Mouse (Mus musculus) forebrain, postnatal 0 days (tissue): ENCODE results near the gene Mymx. TPM values are rescaled to one million over a fixed set of nuclear protein-coding genes. Genes with fewer than 3 reads are reported as not detected.

ENCODE experiments used
- ATAC-seq: fragments of 200-750 bp; cut with Nextera tagmentation; 2 replicates; pipeline ENCODE4 v1.8.0; 2017; ENCODE audit warnings: mild to moderate bottlenecking, moderate library complexity
- DNase-seq: peaks from one replicate; pipeline ENCODE4 v3.0.0-alpha.2; 2015
- H3K27ac ChIP-seq: fragments of 300-500 bp; sonication (generic); 2 replicates; pipeline ENCODE4 v1.5.1; 2014; ENCODE audit warnings: low read depth, mild to moderate bottlenecking, antibody characterized with exemption, low read length, moderate library complexity, mixed read lengths
- H3K27me3 ChIP-seq: fragments of 300-500 bp; sonication (generic); 2 replicates; pipeline ENCODE4 v1.6.1; 2014; ENCODE audit warnings: mild to moderate bottlenecking, low read length, mixed read lengths; ENCODE audit not compliant: insufficient read depth
- H3K36me3 ChIP-seq: fragments of 300-500 bp; sonication (generic); 2 replicates; pipeline ENCODE4 v1.6.1; 2014; ENCODE audit warnings: mild to moderate bottlenecking, moderate library complexity; ENCODE audit not compliant: insufficient read depth
- H3K4me1 ChIP-seq: fragments of 300-500 bp; sonication (generic); 2 replicates; pipeline ENCODE4 v1.6.1; 2014; ENCODE audit warnings: antibody characterized with exemption; ENCODE audit not compliant: insufficient read depth
- H3K4me2 ChIP-seq: fragments of 300-500 bp; sonication (generic); 2 replicates; pipeline ENCODE4 v1.6.1; 2014; ENCODE audit warnings: low read depth, mild to moderate bottlenecking, moderate library complexity
- H3K4me3 ChIP-seq: fragments of 300-500 bp; sonication (generic); 2 replicates; pipeline ENCODE4 v1.5.1; 2014; ENCODE audit warnings: low read depth, low read length, mixed read lengths
- H3K9ac ChIP-seq: fragments of 300-500 bp; sonication (generic); 2 replicates; pipeline ENCODE4 v1.6.1; 2014; ENCODE audit warnings: mild to moderate bottlenecking
- H3K9me3 ChIP-seq: fragments of 300-500 bp; sonication (generic); 2 replicates; pipeline ENCODE4 v1.6.1; 2016; ENCODE audit warnings: low read length
- CTCF ChIP-seq: sonication (generic); IDR thresholded peaks from 2 replicates; pipeline ENCODE4 v1.5.1; 2016; ENCODE audit warnings: antibody characterized with exemption, control low read depth, low read depth
- WGBS: fragments of 180-500 bp; shearing (Covaris S2); extraction: QIAGEN DNeasy Blood & Tissue Kit; methylation state at CpG from one replicate; pipeline ENCODE4 v1.1.7; 2014; 5-methylcytosine and 5-hydroxymethylcytosine counted together
- polyA plus RNA-seq: library from polyadenylated mRNA; unstranded; fragments of >200 nt; fragmentation: Nextera tagmentation; extraction: Ambion mirVana; gene quantifications from 2 replicates; pipeline ENCODE4 v1.2.1, GENCODE M21; 2015
- total RNA-seq: library from RNA; depleted of rRNA; stranded (reverse); fragments of >200 nt; gene quantifications from 2 replicates; pipeline ENCODE4 v1.2.3, GENCODE M21; 2014; rRNA removed

Gene Mymx
- total and polyA plus RNA-seq, 2 experiments from 2014 or later = not detected

DNA sequence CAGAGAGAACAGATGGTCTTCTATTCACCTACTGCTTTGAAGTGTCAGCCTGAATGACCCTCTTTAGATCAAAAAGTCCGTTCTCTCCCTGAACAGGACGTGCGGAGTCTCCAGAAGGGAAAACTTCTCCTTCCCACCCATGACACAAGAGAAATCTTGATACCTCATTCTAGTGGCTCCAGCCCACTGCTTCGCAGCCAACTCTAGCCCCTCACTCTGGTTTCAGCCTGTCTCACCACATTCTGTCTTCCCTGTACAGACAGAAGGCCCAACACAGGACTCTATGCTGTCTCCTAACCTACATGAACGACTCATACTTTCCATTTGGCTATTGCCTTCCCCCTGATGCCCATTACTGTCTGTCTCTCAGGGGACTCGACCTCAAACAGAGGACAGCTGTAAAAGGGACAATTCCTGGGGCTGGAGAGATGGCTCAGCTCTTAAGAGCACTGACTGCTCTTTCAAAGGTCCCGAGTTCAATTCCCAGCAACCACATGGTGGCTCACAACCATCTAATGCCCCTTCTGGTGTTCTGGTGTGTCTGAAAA lies 50.6 kb downstream of the Mymx start:
- ATAC-seq = no peak
- H3K9ac ChIP-seq = no peak overlapping the region
- H3K4me3 ChIP-seq = no peak overlapping the region
- 47% methylated on average over 7 of the region's 7 CpGs for WGBS
- H3K36me3 ChIP-seq = peaks cover 7% of the 10 kb centered on the region
- H3K27ac ChIP-seq = no peak overlapping the region
- DNase-seq = no peak
- no peaks in the 10 kb centered on the region for H3K27me3 ChIP-seq
- H3K4me1 ChIP-seq = peaks cover 12% of the 10 kb centered on the region
- no peaks in the 10 kb centered on the region for H3K9me3 ChIP-seq
- TF ChIP-seq CTCF = no peak
- no peak overlapping the region for H3K4me2 ChIP-seq

Other genes with a start within 250 kb of the Mymx start
- gene Cdc5l, start 168.4 kb downstream of the Mymx start, total RNA-seq = 49.5 and 72.6 TPM in 2 replicates
- 46.9 and 55.3 TPM in 2 replicates for gene Cdc5l, start 168.4 kb downstream of the Mymx start, polyA plus RNA-seq
- 0.92 and 1.6 TPM in 2 replicates for gene Spats1, start 126.7 kb downstream of the Mymx start, total RNA-seq
- 1.3 and 2.7 TPM in 2 replicates for gene Spats1, start 126.7 kb downstream of the Mymx start, polyA plus RNA-seq
- gene Aars2, start 95.3 kb downstream of the Mymx start, total RNA-seq = 19.2 and 20.8 TPM in 2 replicates
- gene Aars2, start 95.3 kb downstream of the Mymx start, polyA plus RNA-seq = 10.9 and 12.0 TPM in 2 replicates
- gene Tcte1, start 78.7 kb downstream of the Mymx start, total RNA-seq = 1.0 and 1.4 TPM in 2 replicates
- gene Tcte1, start 78.7 kb downstream of the Mymx start, polyA plus RNA-seq = 4.7 and 5.7 TPM in 2 replicates
- gene Tmem151b, start 52.4 kb downstream of the Mymx start, total RNA-seq = 79.2 and 79.6 TPM in 2 replicates
- gene Tmem151b, start 52.4 kb downstream of the Mymx start, polyA plus RNA-seq = 32.2 and 33.7 TPM in 2 replicates
- gene Nfkbie, start 46.4 kb downstream of the Mymx start, total RNA-seq = 2.8 and 3.1 TPM in 2 replicates
- gene Nfkbie, start 46.4 kb downstream of the Mymx start, polyA plus RNA-seq = 2.2 and 2.7 TPM in 2 replicates
- 80.9 and 87.0 TPM in 2 replicates for gene Slc35b2, start 38.2 kb downstream of the Mymx start, total RNA-seq
- gene Slc35b2, start 38.2 kb downstream of the Mymx start, polyA plus RNA-seq = 83.8 and 89.6 TPM in 2 replicates
- 1,283 and 1,351 TPM in 2 replicates for gene Hsp90ab1, start 28.8 kb downstream of the Mymx start, total RNA-seq
- gene Hsp90ab1, start 28.8 kb downstream of the Mymx start, polyA plus RNA-seq = 1,258 and 1,497 TPM in 2 replicates
- gene Slc29a1, start 2.5 kb downstream of the Mymx start, total RNA-seq = 68.3 and 84.5 TPM in 2 replicates
- 76.2 and 84.4 TPM in 2 replicates for gene Slc29a1, start 2.5 kb downstream of the Mymx start, polyA plus RNA-seq
- gene Capn11, start 57.2 kb upstream of the Mymx start, total RNA-seq = 0.85 and 1.3 TPM in 2 replicates
- gene Capn11, start 57.2 kb upstream of the Mymx start, polyA plus RNA-seq = 0.06 and 1.5 TPM in 2 replicates
- gene Mrpl14, start 84.2 kb upstream of the Mymx start, total RNA-seq = 25.3 and 40.2 TPM in 2 replicates
- gene Mrpl14, start 84.2 kb upstream of the Mymx start, polyA plus RNA-seq = 98.6 and 120 TPM in 2 replicates
- 198 and 228 TPM in 2 replicates for gene Tmem63b, start 84.8 kb upstream of the Mymx start, total RNA-seq
- 109 and 131 TPM in 2 replicates for gene Tmem63b, start 84.8 kb upstream of the Mymx start, polyA plus RNA-seq
- gene 1600014C23Rik, start 131.7 kb upstream of the Mymx start, total RNA-seq = not detected in 2 replicates
- gene 1600014C23Rik, start 131.7 kb upstream of the Mymx start, polyA plus RNA-seq = not detected in 2 replicates